Mouse (Mus musculus): ENCODE measurements at regions not wholly inside any gene's neighbourhood (a gene's known extent, or its start where the extent isn't known, plus 50 kb on each side); places are given as distances from the start of the nearest gene placed in this dataset.

DNA sequence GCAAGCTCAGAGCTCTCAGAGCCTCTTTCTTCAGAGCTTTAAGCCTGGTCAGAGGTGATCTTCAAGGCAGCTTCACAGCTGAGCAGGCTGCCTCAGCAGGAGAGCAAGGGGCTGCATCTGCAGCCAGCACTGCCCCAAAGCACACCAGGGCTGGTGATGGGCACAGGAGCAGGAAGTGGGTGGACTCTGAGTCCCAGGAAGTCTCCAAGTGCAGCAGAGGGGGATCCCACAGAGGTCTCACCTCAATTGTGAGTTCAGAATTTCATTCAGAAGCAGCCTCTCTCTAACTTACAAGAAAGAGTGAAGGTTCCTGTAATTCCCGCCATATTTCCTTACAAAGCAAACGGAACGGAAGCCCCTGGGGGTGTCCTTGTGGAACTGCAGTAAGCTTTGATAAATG lies 202.6 kb upstream of the Amigo2 start:
- no peaks in the 10 kb centered on the region for H3K9me3 ChIP-seq (replicated peaks)
- ATAC-seq (replicated peaks; ENCODE audit: low FRiP score): no peak
- 71% methylated on average over 3 of the region's 3 CpGs for WGBS
- no peak overlapping the region for H3K9ac ChIP-seq
- no peak overlapping the region for H3K27ac ChIP-seq
- H3K4me1 ChIP-seq: no peaks in the 10 kb centered on the region
- H3K4me2 ChIP-seq: no peak overlapping the region
- H3K4me3 ChIP-seq (replicated peaks): no peak overlapping the region
- H3K27me3 ChIP-seq: no peaks in the 10 kb centered on the region
- H3K36me3 ChIP-seq: no peaks in the 10 kb centered on the region

DNA sequence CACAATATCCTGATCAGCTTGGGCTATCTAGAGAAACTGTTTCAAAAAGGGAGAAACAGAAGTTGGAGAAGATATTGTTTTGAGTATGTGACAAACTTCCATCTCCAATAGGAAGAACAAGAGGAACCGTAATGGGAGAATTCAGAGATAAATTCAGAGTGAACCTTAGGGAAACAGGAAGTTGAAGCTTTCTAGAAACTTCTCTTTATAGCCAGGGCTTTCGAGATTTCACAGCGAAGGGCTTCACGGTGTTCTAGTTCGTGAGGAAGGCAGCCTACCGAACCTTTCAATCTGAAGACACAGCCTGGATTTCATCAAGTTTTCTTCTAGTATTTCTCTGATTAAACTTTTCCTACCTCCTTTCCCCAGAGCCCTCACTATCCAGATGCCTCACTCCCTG lies 201.9 kb upstream of the Amigo2 start:
- Histone ChIP-seq H3K4me1 (no peaks in the 10 kb centered on the region), H3K9ac (no peak overlapping the region), H3K4me3 (replicated peaks) (no peak overlapping the region), H3K4me2 (no peak overlapping the region), H3K27ac (no peak overlapping the region), H3K36me3 (no peaks in the 10 kb centered on the region), H3K9me3 (replicated peaks) (no peaks in the 10 kb centered on the region), H3K27me3 (no peaks in the 10 kb centered on the region)
- WGBS: 80% methylated on average over 6 of the region's 6 CpGs
- ATAC-seq (replicated peaks; ENCODE audit: low FRiP score): no peak

DNA sequence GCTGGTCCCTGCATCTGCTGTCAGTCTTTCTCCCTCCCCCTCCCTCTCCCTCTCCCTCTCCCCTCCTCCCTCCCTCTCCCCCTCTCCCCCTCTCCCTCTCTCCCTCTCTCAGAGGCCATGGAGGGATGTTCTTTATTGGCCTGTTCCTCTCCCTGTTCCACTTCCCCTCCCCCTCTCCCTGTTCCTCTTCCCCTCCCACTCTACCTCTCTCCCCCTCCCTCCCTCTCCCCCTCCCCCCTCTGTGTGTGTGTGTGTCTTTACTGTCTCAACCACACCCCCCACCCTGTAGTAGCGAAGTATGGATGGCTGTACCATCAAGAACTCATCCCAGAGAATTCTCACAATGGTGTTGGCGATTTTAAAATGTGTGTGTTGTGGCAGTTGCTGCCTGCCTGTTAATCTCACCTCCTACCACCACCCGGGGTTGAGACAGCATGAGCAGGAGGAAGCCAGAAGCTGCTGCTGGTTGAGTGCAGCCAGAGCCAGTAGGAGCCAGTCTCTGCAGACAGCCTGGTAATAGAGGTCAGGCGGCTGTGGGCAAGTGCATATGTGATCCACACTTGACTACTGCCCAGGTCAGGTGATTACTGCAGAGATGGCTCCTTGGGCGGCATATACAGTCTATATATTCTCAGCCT lies 201.3 kb upstream of the Amigo2 start:
- no peak for ATAC-seq (replicated peaks; ENCODE audit: low FRiP score)
- H3K9me3 ChIP-seq (replicated peaks): no peaks in the 10 kb centered on the region
- no peaks in the 10 kb centered on the region for H3K4me1 ChIP-seq
- 74% methylated on average over 5 of the region's 5 CpGs for WGBS
- no peak overlapping the region for H3K4me3 ChIP-seq (replicated peaks)
- no peak overlapping the region for H3K4me2 ChIP-seq
- no peaks in the 10 kb centered on the region for H3K36me3 ChIP-seq
- H3K27ac ChIP-seq: no peak overlapping the region
- H3K27me3 ChIP-seq: no peaks in the 10 kb centered on the region
- no peak overlapping the region for H3K9ac ChIP-seq

DNA sequence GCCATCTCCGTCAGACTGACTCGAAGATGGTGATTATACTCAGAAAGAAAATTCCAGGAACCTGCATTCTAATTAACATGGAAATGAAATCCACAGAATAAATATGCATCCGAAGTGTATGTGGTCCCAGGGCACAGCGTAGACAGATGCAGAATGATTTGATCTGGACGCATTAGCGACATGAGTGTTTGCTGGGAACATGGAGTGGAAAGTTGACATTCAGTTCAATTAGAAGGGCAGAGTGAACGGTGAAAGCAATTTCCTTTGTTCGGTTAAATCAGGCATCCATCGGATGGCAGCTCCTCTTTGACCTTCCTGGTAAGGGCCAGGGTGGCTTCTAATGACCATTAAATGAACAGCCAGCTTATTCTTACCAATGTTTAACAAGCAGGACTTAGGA lies 199.1 kb upstream of the Amigo2 start:
- Histone ChIP-seq H3K4me3 (replicated peaks) (no peak overlapping the region), H3K36me3 (no peaks in the 10 kb centered on the region), H3K4me2 (no peak overlapping the region), H3K4me1 (no peaks in the 10 kb centered on the region), H3K27ac (no peak overlapping the region), H3K9me3 (replicated peaks) (no peaks in the 10 kb centered on the region), H3K27me3 (no peaks in the 10 kb centered on the region), H3K9ac (no peak overlapping the region)
- 70% methylated on average over 9 of the region's 9 CpGs for WGBS
- ATAC-seq (replicated peaks; ENCODE audit: low FRiP score): no peak

DNA sequence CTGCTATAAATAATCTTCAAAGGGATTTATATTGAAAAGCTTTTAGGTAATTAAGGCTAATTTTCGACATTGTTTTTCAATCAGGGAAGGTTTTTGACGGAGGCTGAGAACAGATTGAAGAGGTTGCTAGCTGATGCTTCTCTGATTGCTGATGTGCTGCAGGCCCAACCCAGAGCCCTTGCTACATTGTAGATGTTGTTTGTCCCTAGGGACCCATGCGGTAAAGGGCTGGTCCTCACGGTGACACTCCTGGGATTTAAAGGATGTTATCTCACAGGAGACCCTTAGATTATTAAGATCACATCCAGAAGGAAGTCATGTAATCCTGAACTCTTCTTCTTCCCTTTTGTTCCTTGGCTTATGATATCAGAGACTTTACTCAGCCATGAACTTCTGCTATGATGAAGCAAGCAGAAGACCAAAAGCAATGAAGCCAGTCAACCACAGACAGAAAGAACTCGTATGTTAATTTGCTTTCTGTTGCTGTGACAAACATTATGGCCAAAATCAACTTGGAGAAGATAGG lies 191.2 kb upstream of the Amigo2 start:
- 84% methylated on average over 5 of the region's 5 CpGs for WGBS

More for the DNA sequence above, 191.2 kb upstream of the Amigo2 start:
- Histone ChIP-seq H3K9ac (no peak overlapping the region), H3K36me3 (no peaks in the 10 kb centered on the region), H3K9me3 (replicated peaks) (peaks cover 4% of the 10 kb centered on the region; the same call in 1 of the 2 replicates), H3K27me3 (no peaks in the 10 kb centered on the region), H3K27ac (no peak overlapping the region), H3K4me2 (no peak overlapping the region), H3K4me1 (no peaks in the 10 kb centered on the region), H3K4me3 (replicated peaks) (no peak overlapping the region)
- no peak for ATAC-seq (replicated peaks; ENCODE audit: low FRiP score)
